Mouse (Mus musculus) heart, postnatal 0 days (tissue): Measurements from ENCODE around the gene Ank. TPM values are rescaled to one million over a fixed set of nuclear protein-coding genes. Genes with fewer than 3 reads are reported as not detected.

Experiments
- ATAC-seq: fragments of 200-750 bp; cut with Nextera tagmentation; 2 replicates; pipeline ENCODE4 v1.8.0; 2017; ENCODE audit warnings: low read depth, moderate number of reproducible peaks, moderate library complexity; ENCODE audit not compliant: insufficient read depth
- DNase-seq: peaks from one replicate; pipeline ENCODE4 v3.0.0-alpha.2; 2016; ENCODE audit warnings: low spot score
- H3K27ac ChIP-seq: fragments of 300-500 bp; sonication (generic); 2 replicates; pipeline ENCODE4 v1.5.1; 2014; ENCODE audit warnings: low read depth, mild to moderate bottlenecking
- H3K27me3 ChIP-seq: fragments of 300-500 bp; sonication (generic); 2 replicates; pipeline ENCODE4 v1.6.1; 2014; ENCODE audit warnings: low read length, mixed read lengths; ENCODE audit not compliant: control insufficient read depth, insufficient read depth
- H3K36me3 ChIP-seq: fragments of 300-500 bp; sonication (generic); replicated peaks from 2 replicates; pipeline ENCODE4 v1.6.1; 2014; ENCODE audit warnings: low read length, mixed read lengths; ENCODE audit not compliant: control insufficient read depth, insufficient read depth
- H3K4me1 ChIP-seq: fragments of 300-500 bp; sonication (generic); 2 replicates; pipeline ENCODE4 v1.6.1; 2014; ENCODE audit warnings: antibody characterized with exemption; ENCODE audit not compliant: control insufficient read depth, insufficient read depth
- H3K4me2 ChIP-seq: fragments of 300-500 bp; sonication (generic); 2 replicates; pipeline ENCODE4 v1.6.1; 2014; ENCODE audit warnings: low read depth, mild to moderate bottlenecking, low read length, moderate library complexity
- H3K4me3 ChIP-seq: fragments of 300-500 bp; sonication (generic); 2 replicates; pipeline ENCODE4 v1.5.1; 2014; ENCODE audit warnings: low read depth, low read length
- H3K9ac ChIP-seq: fragments of 300-500 bp; sonication (generic); replicated peaks from 2 replicates; pipeline ENCODE4 v1.6.1; 2014; ENCODE audit warnings: low read depth, low read length, mixed read lengths
- H3K9me3 ChIP-seq: fragments of 300-500 bp; sonication (generic); replicated peaks from 2 replicates; pipeline ENCODE4 v1.6.1; 2016; ENCODE audit warnings: low read length; ENCODE audit not compliant: control insufficient read depth
- CTCF ChIP-seq: IDR thresholded peaks from 2 replicates; pipeline ENCODE4 v1.5.1; 2016; ENCODE audit warnings: antibody characterized with exemption, control low read depth, low read depth
- EP300 ChIP-seq: IDR thresholded peaks from 2 replicates; pipeline ENCODE4 v1.6.1; 2016; ENCODE audit warnings: antibody characterized with exemption, low read depth
- WGBS: fragments of 180-500 bp; shearing (Covaris S2); extraction: QIAGEN DNeasy Blood & Tissue Kit; methylation state at CpG from one replicate; pipeline ENCODE4 v1.1.7; 2014; 5-methylcytosine and 5-hydroxymethylcytosine counted together
- polyA plus RNA-seq: library from polyadenylated mRNA; unstranded; fragments of >200 nt; fragmentation: Nextera tagmentation; extraction: Ambion mirVana; gene quantifications from 2 replicates; pipeline ENCODE4 v1.2.1, GENCODE M21; 2015
- total RNA-seq: library from RNA; depleted of rRNA; stranded (reverse); fragments of >200 nt; gene quantifications from 2 replicates; pipeline ENCODE4 v1.2.3, GENCODE M21; 2014; ENCODE audit warnings: low replicate concordance

The Ank gene
- total and polyA plus RNA-seq, 2 experiments from 2014 or later = 21.2 to 30.6 TPM

DNA sequence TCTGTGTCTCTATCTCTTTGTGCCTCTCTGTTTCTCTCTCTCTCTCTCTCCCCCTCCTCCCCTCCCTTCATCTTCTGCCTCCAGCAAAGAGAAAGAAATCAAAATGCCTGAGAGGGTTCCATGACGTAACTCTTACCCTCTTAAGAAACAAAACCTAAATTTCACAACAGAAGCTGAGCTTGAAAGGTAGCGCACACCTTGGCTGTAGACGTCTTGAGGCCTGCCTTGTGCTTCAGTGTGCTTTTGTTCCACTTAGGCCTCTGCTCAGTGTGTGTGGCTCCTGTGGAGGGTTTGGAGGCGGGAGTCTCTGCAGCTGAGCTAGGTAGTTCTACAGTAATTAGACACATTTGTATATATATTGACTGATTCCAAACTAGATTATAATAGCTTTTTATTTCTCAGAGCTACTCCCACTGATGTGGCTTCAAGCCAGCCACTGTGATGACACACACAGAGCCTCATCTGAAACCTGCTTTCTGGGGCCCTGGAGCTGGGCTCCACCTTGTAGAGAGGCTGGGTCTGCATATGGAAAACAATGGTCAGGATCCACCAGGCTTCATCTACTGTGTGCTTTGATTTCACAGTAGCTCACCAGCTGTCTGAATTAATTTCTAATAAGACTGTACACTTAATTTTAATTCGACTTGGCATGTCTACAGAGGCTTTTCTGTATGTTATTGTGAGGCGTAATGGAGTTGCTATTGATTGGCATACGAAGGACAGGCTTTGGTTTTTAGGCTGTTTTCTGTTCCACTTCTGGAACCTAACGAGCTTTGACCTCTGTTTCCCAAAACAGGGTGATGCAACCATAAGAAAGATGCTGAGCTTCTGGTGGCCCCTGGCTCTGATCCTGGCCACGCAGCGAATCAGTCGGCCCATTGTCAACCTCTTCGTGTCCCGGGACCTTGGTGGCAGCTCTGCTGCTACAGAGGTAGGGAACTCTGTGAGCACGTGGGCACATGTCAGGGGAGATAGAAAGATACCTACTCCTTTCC lies 97.9 kb downstream of the Ank start:
- ATAC-seq (no peak), DNase-seq (no peak)
- WGBS = 91% methylated on average over 14 of the region's 14 CpGs
- Histone ChIP-seq H3K9me3 (no peaks in the 10 kb centered on the region), H3K4me3 (no peak overlapping the region), H3K27ac (no peak overlapping the region), H3K36me3 (peaks cover 50% of the 10 kb centered on the region), H3K4me2 (no peak overlapping the region), H3K9ac (no peak overlapping the region), H3K4me1 (no peaks in the 10 kb centered on the region), H3K27me3 (no peaks in the 10 kb centered on the region)
- TF ChIP-seq CTCF = no peak
- no peak for TF ChIP-seq EP300

DNA sequence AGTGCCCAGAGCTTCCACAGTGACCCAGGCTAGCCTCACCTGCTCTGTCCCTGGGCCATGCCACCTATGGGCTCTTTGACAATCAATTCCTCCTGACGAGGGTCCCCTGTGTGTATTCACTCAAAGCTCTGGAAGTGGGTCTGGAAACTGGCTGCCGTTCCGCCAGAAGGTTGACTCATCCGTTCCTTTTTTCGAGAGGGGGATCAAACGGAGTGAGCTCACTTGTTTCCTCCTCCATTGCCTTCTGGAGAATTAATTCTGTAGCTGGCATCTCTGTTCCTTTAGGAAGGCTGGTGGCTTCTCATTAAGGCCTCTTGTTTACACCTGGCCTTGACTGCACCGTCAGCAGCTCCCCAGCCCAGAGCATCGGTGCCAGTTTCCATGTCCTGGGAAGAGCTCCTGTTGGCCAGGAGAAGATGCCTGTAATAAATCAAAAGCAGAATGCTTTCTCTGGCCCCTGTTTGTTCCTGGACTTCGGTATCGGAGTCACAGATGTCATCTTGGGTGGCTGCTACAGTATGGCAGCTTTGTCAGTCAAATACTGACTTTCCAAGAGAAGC lies 99.2 kb downstream of the Ank start:
- Histone ChIP-seq H3K9me3 (no peaks in the 10 kb centered on the region), H3K4me3 (no peak overlapping the region), H3K9ac (no peak overlapping the region), H3K27me3 (no peaks in the 10 kb centered on the region), H3K4me2 (no peak overlapping the region), H3K4me1 (no peaks in the 10 kb centered on the region), H3K27ac (no peak overlapping the region), H3K36me3 (peaks cover 52% of the 10 kb centered on the region)
- WGBS = 88% methylated on average over 10 of the region's 10 CpGs
- no peak for TF ChIP-seq CTCF
- TF ChIP-seq EP300 = no peak
- DNase-seq (no peak), ATAC-seq (no peak)

DNA sequence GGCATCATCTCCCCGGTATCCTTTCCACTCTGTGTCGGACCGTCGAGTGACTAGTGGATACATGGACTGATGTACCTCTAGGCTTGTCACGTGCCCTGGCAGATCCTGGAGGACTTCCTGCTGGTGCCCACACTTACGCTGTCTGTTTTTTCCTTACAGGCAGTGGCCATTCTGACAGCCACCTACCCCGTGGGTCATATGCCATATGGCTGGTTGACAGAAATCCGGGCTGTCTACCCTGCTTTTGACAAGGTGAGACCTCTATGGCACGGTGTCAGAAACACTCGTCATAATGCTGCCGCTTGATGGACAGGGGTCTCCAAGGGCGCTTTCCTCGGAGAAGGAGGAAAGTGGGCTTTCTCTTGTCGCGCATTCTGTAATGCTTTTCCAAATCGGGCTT lies 100.9 kb downstream of the Ank start:
- no peak for DNase-seq
- 85% methylated on average over 16 of the region's 16 CpGs for WGBS
- Histone ChIP-seq H3K4me1 (no peaks in the 10 kb centered on the region), H3K36me3 (peaks cover 50% of the 10 kb centered on the region), H3K4me2 (no peak overlapping the region), H3K27ac (no peak overlapping the region), H3K9me3 (no peaks in the 10 kb centered on the region), H3K27me3 (no peaks in the 10 kb centered on the region), H3K4me3 (no peak overlapping the region), H3K9ac (no peak overlapping the region)
- ATAC-seq = no peak
- TF ChIP-seq CTCF (no peak), EP300 (no peak)

- no peak overlapping the region for H3K27ac ChIP-seq
- WGBS = 93% methylated on average over 6 of the region's 6 CpGs
- peaks cover 57% of the 10 kb centered on the region for H3K36me3 ChIP-seq
- no peak overlapping the region for H3K4me3 ChIP-seq
- DNase-seq (no peak), ATAC-seq (no peak)
- H3K9ac ChIP-seq = no peak overlapping the region
- H3K9me3 ChIP-seq = no peaks in the 10 kb centered on the region
- TF ChIP-seq CTCF (no peak), EP300 (no peak)
- H3K4me2 ChIP-seq = no peak overlapping the region
- H3K4me1 ChIP-seq = no peaks in the 10 kb centered on the region
- no peaks in the 10 kb centered on the region for H3K27me3 ChIP-seq
These were observed 101.9 kb downstream of the Ank start for GRCm38 (mm10) chr15:27568371-27568770.

DNA sequence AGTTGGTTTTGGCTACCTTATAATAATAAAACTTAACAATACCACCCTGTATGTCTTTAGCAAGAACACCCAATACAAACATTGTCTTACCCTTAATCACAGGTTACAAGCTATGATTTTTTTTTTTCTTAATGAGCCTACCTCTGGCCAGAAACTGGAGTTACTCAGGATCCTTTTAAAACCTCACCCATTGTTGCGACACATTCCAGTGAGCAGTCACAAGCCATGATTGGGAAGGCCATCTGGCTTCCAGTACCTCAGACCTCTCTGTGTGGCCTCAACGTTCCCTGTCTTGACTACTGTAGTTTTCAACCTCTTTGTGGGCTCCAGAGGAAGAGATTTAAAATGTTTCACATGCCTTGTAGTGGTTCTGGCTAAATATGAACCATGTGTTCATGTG lies 103.4 kb downstream of the Ank start:
- DNase-seq (no peak), ATAC-seq (no peak)
- Histone ChIP-seq H3K27ac (no peak overlapping the region), H3K36me3 (peaks cover 52% of the 10 kb centered on the region), H3K9ac (no peak overlapping the region), H3K4me2 (no peak overlapping the region), H3K4me3 (no peak overlapping the region), H3K9me3 (no peaks in the 10 kb centered on the region), H3K4me1 (peaks cover 2% of the 10 kb centered on the region), H3K27me3 (no peaks in the 10 kb centered on the region)
- 80% methylated on average over 2 of the region's 2 CpGs for WGBS
- no peak for TF ChIP-seq CTCF
- no peak for TF ChIP-seq EP300
